Mouse (Mus musculus) neutrophil, adult 5-6 weeks (primary cell): ENCODE measurements around the gene Kifc3. TPM values are rescaled to one million over a fixed set of nuclear protein-coding genes. Genes with fewer than 3 reads are reported as not detected.
A peak's percentile ranks its signal among the peaks of the same experiment; 100 is the strongest.

ENCODE experiments used
- ATAC-seq: fragments of 151-379, 151-347 bp; 2 replicates; pipeline ENCODE4 v1.8.0; 2017; ENCODE audit warnings: mild to moderate bottlenecking, moderate TSS enrichment; ENCODE audit not compliant: insufficient number of reproducible peaks, poor library complexity, low FRiP score, severe bottlenecking; ENCODE audit errors: extremely low read depth
- total RNA-seq: library from RNA; stranded (forward); fragments of 200-1000 nt; gene quantifications from 2 replicates; pipeline ENCODE4 v1.2.3, GENCODE M21; 2017

The Kifc3 gene
- total RNA-seq, 1 experiment from 2014 or later, result 1.2 TPM

DNA sequence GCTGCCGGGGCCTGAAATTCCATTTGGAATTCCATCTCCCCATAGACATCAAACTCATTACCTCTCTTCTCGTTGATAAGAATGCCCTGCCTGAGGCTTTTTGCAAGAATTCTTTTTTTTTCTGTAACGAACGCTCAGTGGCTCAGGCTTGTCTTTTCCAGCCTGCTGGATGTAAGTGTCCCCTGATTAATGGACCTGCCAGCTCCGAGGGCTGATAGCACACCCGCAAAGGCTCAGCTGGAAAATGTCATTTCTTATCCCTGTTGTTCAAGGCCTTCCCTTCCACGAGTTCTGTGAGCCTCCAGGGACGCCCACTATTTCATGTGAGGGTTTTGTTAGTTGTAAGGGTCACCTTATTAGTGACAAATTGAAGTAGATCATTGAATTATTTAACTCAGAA, 3.3 kb upstream of the Kifc3 start:
- no peak for ATAC-seq

DNA sequence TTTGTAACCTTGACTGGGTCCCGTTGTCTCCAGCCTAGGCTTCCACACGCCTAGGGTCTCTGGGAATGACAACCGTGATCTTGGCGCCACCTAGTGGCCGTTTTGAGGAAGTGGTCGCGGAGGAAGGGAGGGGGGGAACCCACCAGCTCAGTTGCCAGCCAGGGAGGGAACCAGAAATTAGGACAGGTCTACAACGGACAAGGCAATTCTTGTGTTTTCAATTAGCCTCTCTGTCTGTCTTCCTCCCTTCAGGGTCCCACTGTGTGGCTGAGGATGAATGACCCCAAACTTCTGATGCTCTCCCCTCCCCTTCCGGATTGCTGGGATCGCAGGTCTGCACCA, 1.4 kb upstream of the Kifc3 start:
- ATAC-seq, result peak; percentile 39; the same call in 1 of the 2 replicates

DNA sequence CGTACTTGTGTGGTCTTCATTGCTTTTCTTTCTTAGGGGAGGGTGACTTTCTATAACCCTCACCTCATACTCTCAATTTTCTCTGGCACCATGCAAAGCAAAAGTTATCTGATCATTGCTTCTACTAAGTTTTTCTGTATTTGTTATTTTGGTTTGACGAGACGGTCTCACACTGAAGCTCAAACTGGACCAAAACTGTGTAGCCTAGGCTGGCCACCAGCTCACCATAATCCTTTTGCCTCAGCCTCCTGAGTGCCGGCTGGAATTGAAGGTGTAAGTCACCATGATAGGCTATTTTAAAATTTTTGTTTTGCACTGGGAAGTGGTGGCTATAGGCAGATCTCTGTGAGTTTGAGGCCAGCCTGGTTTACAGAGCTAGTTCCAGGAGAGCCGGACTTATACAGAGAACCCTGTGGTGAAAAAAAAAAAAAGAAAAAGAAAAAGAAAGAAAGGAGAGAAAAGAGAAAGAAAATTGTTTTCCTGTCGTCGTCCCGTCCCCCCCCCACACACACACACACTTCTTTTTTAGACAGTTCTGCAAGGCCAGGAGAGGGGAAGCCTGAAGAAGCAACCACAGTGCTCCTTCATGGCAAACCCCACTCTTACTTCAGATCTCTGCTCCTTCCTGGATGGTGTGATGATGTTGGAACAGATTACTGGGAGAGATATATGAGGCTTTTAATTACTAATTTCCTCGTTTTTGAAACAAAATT, 870 bp upstream of the Kifc3 start:
- no peak for ATAC-seq

DNA sequence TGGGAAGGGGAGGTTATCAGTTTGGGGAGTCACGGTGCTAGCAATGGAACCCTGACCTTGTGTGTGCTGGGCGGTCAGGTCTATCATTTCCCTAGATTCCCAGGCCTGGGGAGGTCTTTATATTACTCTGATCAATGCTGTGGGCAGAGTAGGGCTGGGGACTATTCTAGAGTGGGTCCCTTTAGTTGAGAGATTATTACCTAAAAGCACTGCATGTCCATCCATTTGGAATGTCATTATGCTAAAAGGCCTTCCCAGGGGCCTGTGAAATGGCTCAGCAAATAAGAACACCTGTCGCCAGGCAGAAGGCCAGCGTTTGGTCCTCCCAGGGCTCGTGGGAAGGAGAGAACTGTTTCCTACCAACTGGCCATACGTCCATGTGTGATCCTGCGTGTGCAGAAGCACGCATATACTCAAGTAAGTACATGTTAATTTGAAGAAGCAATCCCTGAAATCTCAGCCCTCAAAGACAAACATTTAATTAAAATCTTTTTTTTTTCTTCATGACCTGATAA, 499 bp downstream of the Kifc3 start:
- no peak for ATAC-seq

DNA sequence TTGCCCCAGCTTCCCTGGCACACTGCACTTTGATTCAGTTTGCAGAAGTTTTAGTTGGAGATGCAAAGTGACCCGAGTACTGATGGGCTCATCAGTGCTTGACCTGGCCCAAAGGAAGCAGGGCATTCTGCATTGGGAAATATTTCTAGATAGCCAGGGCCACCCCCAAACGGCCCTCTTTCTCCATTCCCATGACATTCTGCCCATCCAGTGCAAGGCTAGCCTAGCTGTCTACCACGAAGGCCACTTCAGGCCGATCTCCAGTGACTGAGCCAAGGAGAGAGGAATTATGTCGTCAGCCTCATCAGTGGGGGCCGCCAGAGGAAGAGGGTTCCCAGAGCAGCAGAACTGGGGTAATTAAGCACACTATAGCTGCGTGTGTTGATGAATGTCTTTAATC, 1.1 kb downstream of the Kifc3 start:
- no peak for ATAC-seq

DNA sequence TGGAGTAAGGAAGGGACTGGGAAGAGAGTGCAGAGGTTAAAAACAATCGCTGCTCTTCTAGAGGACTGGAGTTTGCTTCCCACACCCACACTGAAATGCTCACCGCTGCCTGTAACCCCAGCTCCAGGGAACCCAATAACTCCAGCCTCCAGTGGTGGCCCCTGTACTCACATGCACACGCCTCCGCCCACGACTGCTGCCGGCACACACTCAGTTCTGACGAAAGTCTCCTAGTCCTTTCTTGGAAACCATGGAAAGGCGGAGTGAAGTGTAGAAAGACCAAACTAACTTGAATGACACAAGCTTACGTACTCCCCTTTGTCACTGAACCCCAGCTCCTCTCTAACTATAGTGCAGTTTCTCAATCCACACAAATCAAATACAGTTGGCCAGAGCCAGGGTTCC, 2.6 kb downstream of the Kifc3 start:
- ATAC-seq, result no peak

DNA sequence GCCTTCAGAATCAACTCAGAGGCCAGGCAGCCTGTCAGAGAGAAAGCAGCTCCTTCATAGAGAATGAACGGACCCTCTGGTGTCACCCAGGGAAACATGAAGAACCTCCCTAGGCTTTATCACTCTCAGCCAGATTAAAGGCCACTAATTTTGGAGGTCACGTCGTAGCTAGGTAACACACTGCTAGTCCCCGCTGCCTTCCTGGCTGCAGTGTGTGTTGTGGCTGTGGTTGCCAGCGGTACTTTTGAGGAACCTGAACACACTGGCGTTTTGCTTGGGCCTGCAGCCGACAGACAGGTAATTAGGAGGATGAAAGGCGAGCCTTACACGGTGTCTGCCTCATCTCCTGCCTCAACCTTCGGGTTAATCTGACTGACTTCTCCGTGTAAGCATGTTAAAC, 6.9 kb downstream of the Kifc3 start:
- ATAC-seq, result no peak

DNA sequence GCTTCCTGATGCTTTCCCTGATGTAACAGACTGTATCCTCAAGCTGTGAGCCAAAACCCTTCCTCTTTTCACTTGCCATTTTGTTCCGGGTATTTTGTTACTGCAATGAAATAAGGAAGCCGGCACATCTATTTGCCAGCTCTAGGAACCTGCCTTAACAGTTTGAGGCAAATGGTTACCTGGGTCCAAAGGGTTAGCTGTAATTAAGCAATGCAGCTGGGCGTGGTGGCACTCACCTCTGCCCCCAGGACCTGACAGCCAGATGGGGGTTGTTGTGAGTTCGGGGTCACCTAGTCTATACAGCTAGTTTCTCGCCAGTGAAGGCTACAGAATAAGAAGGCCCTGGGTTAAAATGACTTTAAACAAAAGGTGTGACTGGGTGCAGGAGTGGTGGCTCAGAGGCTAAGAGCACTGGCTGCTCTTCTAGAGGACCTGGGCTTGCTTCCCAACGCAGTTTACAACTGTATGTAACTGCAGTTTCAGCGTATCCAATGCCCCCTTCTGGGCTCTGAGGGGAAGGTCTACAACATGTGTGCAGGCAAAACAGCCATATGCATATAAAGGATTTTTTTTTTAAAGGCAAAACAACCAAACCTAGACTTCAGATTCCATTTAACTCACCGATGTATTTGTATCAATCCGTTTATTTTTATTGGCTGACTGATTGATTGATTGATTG, 11.0 kb downstream of the Kifc3 start:
- ATAC-seq, result no peak

DNA sequence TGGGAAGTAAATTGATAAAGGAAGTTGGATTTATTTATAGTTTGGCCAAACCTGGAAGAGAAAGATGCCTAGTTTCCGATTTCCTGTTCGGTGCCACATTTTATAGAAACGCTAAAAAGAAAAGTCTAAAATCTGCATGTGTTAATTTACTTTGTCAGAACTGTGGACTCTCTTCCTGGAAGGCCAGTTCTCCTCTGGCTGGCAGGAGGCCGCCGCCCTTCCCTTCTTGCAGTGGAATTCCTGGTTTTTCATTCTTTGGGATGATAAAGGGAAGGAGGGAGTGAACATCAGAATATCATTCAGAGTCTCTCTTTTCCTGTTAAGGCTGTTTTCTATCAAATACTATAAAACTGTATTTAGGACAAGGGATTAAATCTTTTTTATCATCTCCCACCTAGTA, 15.0 kb downstream of the Kifc3 start:
- no peak for ATAC-seq

DNA sequence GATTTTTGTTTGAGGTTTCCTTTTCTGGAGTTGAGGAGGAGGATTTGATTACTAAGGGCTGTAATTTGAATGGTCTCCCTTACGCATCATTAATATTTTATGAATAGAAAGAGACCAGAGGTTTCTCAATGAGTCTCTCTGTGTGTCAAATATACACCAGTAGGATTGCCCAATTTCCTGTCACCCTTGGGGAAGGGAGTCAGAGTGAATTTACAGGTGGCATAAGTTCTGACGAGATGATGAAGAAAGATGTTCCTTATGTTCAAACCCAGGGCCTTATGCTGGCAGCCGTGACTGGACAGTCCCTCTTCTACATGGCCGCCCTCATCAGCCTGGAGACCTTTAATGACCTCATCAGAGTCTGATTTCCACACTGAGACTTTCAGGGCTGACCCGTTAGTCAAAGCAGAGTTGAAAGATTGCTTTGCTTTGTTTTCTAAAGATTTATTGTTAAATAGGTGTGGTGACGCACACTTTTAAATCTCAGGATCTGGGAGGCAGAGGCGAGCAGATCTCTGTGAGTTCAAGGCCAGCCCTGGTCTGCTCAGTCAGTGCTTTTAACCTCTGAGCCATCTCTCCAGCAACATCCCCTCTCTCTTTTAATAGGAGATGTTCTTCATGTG, 16.6 kb downstream of the Kifc3 start:
- no peak for ATAC-seq

DNA sequence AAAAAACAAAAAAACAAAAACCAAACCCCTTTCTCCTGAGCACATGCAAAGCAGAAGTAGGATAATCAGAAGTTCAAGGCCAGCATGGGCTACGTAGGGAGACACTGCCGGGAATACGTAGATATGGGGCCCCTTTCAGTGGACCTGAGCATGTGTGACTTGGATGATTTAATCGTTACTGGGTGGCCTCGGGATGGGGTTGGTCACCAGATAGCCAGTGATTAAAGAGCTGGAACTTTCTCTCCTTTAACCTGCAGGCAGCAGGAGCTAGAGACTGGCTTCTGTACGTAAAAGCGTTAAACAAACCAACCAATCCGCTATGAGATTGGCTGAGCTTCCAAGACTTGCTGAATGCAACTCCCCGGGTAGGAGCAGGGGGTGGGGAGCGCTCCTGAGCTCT, 17.5 kb downstream of the Kifc3 start:
- no peak for ATAC-seq

DNA sequence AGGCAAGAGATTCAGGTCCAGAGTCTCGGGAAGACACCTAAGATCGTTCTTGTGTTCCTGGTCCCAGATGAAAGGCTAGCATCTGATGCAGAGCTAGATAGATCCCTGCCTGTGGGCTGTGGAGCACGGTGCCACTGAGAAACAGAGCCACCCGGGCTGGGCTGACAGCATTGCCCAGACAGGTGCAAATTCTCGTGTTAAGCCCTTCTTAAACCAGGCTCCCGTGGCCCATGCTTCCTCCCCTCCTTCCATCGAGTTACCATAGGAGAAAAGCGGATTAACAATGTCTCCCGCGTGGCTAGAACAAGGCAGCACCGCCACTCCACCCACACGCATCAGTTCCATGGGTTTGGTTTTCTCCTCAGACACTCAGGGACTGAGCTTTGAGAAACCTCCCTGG, 18.4 kb downstream of the Kifc3 start:
- no peak for ATAC-seq

DNA sequence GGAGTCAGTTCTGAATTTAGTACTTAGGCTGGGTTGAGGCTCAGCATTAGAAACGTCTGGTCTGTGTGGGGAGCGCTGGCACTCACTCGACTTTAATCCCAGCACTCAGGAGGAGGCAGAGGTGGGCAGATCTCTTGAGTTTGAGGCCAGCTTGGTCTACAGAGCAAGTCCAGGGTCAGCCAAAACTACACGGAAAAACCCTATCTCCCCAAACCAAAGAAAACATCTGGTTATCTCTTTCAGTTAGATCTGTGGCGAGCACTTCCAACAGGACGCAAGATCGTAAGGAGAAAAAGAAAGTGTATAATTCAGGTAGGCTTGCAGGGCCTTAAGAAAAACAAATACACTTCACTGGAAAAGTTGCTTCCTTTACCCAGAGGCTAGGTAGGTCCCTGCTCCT, 20.8 kb downstream of the Kifc3 start:
- no peak for ATAC-seq

DNA sequence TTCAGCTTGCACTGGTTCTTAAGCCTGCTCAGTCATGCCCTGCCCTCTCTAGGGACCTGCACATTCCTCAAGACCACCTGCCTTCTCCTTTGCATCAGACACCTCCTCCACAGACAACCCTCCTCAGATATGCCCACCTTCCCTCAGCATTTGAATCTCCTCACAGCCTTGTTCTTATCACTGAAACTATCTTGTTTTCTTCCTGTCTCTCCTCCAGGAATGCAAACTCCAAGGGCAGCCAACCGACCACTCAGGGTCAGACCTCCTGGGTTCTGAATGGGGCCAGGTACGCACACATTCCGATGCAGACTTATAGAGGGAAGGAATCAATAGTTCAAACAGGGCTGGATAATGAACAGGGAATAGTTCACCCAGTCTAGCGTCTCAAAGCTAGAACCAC, 24.4 kb downstream of the Kifc3 start:
- no peak for ATAC-seq

DNA sequence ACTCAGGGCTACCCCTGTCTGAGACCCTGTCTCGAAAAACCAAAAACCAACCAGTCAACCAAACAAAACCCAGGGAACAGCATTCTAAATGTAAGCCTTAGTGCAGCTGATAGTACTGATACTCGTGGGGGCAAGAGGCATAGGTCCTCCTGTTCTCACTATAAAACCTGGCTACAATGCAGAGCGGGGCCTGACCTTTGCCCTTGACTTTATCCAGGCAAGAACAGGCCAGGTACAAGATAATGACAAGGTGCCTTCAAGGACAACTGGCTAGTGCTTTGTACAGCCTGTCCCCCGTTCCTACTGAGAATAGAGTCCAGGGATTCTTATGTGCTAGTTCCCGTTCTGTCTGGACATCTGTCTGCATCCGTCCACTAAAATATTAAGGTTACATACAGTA, 25.6 kb downstream of the Kifc3 start:
- ATAC-seq, result no peak

DNA sequence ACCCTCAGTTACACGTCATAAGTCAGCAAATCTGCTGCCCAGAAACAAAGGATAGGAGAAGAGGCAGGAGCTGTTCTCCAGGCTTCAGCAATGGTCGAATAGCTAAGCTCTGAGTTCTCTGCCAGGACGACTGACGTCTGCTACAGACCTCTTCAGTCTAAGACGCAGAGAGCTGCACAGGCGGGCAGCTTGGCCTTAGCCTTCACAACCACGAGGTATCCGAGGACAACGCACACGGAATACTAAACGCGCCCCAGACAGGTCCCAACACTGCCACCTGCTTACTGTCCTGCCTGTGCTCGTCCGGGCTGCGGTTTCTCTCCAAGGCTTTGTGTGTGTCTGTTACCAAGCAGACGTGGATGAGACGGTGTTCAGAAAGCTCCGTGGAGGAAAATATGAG, 26.8 kb downstream of the Kifc3 start:
- ATAC-seq, result no peak

DNA sequence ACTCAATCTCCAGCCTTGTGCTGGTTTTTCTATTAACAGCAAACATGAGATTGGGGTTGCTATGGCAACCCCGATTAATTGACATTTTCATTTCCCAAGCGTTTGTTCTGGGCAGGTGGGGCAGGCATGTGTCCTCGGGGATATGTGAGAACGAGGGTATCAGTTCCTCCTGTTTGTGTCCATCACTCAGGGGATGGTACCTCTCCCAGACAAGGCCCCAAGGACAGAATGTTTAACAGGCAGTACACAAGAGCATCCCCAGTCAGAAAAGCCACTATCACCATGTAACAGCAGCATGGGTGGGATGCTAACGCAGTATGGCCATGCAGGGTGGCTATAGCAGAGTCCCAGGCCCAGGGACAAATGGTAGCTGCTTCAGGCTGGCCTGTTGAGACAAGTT, 27.3 kb downstream of the Kifc3 start:
- no peak for ATAC-seq

DNA sequence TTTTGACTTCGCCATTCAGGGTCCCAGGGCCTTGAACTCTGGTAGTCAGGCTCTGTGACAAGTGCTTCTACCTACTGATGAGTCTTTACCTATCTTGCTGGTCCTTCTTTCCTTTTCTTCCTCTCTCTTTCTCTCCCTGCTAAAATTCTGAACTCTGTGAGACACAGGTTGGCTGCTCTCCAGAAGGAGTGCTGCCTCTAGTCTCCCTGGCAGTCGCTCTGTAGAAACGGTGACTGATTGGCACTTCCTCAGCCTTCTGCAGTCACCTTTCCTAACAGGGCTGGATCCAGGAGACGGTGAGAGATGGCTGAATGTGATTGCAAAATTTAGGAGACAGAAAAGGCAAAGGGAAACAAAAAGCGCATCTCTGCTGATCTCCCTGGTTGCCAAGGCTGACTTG, 30.2 kb downstream of the Kifc3 start:
- ATAC-seq, result no peak

DNA sequence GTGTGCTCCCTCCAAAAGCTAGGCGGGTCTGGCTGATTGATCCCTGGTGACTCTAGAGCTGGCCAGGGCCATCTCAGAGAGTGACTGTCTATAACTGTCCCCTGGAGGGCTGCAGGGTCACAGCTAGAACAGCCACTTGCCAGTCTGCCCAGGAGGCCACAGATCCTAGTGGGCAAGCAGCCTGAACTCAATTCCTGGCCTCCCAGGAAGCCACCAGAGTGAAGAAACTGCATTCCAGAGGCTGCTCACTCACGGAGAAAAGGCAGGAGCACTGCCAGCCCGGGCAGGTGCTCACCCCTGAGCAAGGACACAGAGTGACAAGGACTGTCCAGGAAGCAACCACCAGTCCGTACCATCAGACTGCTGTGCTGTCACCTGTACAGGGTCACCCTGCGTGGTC, 34.9 kb downstream of the Kifc3 start:
- no peak for ATAC-seq

DNA sequence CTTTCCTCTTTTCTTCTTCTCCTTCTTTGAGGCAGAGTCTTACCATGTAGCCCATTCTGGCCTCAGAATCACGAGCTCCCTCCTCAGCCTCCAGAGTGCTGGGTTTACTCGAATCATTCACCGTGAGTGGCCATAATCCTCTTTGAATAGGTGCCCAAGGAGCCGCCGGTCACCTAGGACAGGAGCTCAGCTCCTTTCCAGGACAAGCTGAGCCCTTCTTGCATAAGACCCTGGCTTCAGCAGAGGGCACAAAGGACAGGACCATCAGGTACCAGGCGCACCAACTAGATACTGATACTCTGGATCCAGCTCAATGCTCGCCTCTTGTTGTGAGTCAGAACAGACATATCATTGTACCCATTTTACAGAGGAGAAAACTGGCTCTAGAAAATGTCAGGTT, 36.2 kb downstream of the Kifc3 start:
- ATAC-seq, result no peak
